Mouse (Mus musculus) spleen, postnatal 4 days (tissue): ENCODE measurements around the gene Apba1.

Experiments
- DNase-seq, 2 experiments: peaks; one replicate each; pipeline ENCODE4 v3.0.0; 2022; ENCODE audit warnings: low spot score in 2 of 2

Apba1 gene

DNA sequence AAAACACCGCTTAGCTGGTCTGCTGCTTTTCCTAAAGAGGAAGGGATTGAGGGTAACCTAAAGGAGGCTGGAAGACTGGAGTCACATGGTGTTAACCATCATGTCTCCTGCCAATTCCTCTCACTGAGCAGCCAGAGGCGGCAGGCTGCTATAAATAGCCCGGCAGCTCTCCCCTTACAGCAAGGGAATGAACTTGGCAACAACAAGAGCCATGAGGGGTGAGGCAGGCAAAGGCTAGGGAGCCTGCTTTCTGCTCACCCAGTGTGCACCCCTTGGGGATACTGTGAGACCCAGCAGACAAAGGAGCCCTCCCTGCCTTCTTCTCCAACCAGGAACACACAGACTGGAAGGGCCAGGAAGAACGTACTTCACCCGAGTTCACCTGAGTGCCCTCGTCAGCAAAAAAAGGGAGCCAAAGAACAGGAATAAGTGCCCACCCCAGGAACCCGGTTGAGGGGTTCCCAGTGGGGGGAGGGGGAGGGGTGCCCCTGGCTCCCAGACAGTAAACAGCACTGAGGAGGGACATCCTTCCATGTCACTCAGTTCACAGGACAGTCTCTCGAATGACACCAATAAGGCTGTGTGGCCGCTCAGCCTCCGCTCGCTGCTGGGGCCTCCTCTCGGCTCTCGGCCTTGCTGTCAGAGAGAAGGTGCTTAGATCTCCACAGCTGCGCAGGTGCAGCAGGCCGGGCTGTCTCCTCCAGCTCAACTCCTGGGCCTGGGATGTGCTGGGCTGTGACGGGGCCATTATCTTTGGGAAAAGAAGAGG lies 214.4 kb downstream of the Apba1 start:
- DNase-seq: no peak

DNA sequence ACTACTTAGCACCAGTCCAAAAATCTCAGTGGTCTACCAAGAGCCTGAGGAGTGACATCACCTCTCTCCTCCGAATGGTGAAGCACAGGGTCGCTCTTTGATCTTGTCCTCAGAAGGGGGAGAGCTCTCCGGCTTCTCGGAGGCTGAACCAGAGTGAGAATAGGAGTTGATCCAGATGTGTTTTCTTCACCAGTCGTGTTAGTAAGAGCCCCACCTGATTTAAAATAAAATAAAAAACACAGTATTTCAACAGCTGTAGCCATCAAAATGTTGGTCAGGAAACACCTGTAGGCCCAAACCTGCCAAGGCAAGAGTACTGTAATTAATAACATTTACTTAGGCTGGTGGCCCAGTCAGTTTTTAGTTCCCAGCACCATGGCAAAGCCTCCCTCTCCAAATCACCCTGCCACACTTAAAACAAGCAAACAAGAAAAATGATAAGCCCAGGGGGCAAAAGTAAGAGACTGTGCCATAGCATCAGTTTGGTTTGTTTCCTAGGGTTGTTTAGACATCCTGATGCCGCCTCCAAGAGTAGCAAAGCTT lies 219.3 kb downstream of the Apba1 start:
- no peak for DNase-seq

DNA sequence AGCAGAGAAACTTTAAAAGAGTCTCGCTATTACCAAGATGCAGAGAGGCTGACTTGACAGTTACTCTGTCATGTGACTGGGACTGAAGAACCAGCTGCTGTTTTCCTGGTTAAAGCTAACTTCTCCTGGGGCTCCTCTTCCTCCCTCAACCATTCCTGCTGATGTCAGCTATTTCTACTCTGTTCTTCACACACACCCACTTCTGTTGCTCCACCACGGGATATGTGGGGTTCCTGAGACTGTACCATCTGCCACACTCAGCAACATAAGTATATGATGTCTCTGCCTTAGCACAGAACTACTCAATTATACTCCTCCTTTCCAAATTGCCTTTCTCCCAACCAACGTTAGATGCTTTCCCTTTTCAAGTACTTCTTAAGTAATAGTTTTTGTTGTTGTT lies 221.9 kb downstream of the Apba1 start:
- no peak for DNase-seq

DNA sequence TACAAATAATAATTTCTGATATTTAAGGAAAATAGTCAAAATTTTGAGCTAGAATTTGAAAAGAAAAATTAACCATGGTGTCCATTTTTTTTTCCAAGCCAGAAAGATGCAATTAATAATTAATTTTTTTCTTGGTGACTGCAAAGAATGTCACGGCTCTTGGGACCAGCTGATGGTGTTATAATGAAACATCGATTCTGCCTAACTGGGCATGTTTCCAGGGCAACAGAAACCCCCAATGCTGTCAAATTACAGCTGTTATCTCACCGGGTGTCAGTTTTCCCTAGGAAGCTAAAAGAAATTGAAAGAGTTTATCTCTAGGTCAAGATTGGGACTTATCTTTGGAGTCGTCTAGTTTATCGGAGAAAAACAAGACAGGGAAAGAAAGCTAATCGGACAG lies 225.5 kb downstream of the Apba1 start:
- no peak for DNase-seq

DNA sequence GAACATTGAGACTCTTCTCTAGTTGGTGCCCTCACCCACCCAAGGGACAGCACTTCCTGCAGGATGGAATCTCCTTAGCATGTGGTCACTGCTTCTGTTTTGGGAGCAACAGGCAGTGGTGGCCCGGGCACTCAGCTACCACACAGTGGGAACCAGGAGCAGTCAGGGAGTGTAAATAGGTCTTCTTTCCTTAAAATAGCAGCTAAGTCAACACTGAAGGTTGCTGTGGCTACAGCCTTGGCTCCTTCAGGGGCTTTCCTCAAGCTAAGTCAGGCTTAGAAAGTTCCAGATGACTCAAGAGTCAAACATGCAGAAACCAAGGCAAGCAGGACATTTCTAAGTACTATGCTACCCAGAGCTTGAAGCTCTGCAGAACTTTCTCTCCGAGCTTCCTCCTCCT lies 228.6 kb downstream of the Apba1 start:
- no peak for DNase-seq

DNA sequence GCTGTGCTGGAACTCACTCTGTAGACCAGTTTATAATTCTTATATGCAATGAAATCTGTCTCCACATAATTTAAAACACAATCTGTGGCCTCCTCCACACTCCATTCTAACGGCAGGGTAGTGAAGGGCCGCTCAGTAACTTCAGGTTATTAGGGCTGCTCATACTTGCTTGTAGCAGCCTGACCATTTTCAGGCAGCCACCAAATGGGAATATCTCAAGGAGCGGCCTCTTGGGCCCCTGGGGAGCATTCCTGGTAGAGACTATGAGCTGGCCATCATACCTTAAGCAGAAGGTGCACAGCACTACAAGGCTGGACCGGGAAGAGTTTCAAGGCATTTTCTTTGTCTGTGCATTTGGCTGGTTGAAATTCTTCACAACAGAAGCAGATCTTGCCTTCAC lies 229.5 kb downstream of the Apba1 start:
- no peak for DNase-seq

DNA sequence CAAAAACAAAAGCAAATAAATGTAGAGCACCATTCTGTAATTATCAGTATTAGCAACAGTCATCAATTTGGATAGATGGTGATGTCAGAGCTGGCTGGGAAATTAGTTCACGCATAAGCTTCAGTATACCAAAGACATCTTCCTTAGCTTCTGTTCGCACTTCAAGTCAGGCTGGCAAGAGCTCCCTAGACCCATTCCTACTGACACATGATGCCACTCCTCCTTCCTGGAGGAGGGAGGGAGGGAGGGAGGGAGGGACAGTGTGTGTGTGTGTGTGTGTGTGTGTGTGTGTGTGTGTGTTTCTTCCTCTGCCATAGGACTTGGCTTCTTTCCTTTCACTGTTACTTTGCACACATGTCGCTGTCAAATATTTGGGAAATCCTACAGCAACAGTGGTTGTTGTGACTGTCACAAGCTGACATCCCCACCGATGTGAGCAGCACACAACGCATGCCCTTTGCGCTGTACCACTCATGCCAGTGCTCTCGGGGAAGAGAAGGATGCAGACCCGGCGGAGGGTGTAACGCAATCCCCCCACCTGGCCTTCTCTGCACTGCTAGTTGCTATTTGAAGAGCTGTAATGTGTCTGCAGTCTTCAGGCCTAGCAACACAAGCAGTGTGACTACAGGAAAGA lies 237.2 kb downstream of the Apba1 start:
- DNase-seq: no peak
